Mouse (Mus musculus): ENCODE results near the gene Gm21953.
"Not testable (repeated sequence)": the region's sequence is repeated elsewhere in the genome, so short reads cannot be mapped to it uniquely, and the experiment has no call there.

The Gm21953 gene

DNA sequence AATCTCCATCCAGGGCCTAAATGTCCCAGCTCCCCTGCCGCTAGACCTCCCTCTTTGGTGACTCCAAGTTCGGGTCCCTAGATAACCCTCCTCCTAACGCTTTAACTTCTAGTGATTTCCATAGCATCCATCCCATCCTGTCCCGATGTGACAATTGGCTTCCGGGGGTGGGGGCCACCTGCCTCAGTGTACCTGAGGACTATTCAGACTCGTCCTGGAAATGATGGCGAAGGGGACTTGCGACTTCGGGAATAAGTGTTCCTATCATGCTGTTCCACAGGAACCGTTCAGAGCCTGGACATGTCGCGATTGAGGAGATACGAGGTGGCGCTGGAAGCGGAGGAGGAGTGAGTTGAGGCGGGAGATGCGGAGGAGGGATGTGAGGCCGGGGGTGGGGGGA lies at the start of gene Gm21953:
Gm21953 (plus strand) TSS at position 301 of the 400 bp plus-strand sequence.
- not testable (repeated sequence) for DNase-seq

DNA sequence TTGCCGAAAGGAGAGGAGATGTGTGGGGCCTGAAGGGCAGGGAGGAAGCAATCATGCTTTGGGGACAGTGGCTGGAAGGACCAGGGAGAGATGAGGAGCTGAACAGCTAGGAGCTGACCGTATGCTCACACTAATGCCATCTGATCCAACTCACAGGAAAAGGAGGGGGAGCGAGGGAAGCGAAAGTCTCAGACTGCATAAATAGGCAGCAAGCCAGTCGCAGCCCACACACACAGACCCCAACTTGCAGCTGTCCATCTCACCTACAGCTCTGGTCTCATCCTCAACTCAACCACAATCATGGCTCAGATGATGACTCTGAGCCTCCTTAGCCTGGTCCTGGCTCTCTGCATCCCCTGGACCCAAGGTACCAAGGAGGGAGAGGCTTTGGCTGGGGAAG lies 38.6 kb upstream of the Gm21953 start, which contains the start of gene Ccl21b:
Ccl21b (plus strand) TSS at position 301 of the 400 bp plus-strand sequence.
- DNase-seq = not testable (repeated sequence)

DNA sequence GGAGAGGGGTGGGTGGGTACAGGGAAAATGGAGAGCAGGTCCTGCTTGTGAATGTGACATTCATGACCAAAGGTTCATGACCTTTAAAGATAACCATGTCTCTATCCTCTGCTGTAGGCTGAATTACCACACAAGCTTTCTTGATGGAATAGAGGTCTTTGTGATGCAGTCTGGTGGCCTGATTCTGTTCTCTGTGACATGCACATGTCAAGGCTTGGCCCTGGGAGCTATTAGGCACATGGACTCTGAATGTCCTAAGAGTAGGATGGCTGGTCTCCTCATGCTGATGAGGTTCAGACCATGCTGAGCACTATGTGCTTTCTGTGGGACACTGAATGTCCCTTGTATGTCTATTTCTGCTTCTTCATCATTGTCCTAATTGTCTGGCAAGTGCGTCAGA lies 24.0 kb downstream of the Gm21953 start, which contains the start of gene Fam205a3:
Fam205a3 (plus strand) TSS at position 301 of the 400 bp plus-strand sequence.
- not testable (repeated sequence) for DNase-seq

Measured in thymus, postnatal 14 days (tissue).